Mouse (Mus musculus): Measurements from ENCODE around the gene Olfr1206. TPM values are rescaled to one million over a fixed set of nuclear protein-coding genes. Genes with fewer than 3 reads are reported as not detected.

Gene Olfr1206
- not detected in 2 replicates for polyA plus RNA-seq (2012; rRNA removed)

DNA sequence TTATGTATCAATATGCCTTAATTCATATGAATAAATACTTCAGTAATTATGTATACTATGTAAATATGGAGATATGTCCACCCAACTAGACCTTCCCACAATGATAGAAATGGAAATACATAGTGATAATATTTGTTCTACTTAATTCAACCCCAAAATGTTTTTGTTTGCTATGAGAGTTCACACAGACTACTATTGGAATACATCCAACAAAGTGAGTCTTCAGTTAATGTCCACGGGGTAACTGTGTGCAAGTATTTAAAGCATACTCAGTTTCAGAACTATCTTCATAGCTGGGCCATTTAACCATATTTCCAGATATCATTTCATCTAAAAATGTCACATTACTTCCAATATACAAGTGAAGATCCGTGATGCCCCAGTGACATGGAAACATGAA lies at the start of gene Olfr1206:
Gene Olfr1206, plus strand, starts transcription at position 301 of the 400 bp plus-strand sequence.

DNA sequence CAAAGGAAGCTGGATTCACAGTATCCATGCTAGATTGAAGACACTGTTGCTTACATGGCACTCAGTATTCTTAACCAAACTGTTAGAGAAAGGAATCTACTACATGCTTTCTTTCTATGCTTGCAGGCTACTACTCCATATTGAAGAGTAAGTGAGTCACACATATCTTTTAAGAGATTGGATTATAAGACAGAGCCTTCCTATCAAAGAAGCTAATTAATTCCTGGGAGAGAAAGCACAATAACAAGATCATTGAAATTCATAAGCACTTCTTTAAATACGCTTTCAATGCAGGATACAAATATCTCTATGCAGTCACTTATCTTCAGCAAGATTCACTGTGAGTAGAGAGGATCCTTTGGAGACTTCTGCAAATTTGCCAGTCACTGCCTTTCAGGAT lies 48.8 kb upstream of the Olfr1206 start, which contains the start of gene Olfr1202:
Gene Olfr1202, plus strand, starts transcription at position 301 of the 400 bp plus-strand sequence.

DNA sequence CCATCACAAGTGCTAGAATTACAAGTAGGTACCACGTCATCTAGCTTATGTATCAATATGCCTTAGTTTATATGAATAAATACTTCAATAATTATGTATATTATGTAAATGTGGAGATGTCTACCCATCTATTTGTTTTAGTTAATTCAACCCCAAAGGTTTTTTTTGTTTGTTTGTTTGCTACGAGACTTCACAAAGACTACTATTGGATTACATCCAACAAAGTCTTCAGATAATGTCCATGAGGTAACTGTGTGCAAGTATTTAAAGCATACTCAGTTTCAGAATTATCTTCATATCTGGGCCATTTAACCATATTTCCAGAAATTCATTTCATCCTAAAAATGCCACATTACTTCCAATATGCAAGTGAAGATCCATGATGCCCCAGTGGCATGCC lies 33.6 kb upstream of the Olfr1206 start, which contains the start of gene Olfr1205:
Gene Olfr1205, plus strand, starts transcription at position 301 of the 400 bp plus-strand sequence.

DNA sequence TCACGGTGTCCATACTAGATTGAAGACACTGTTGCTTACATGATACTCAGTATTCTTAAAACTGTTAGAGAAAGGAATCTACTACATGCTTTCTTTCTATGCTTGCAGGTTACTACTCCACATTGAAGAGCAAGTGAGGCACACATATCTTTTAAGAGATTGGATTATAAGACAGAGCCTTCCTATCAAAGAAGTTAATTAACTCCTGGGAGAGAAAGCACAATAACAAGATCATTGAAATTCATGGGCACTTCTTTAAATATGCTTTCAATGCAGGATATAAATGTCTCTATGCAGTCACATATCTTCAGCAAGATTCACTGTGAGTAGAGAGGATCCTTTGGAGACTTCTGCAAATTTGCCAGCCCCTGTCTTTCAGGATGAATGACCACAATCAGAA lies 14.0 kb upstream of the Olfr1206 start, which contains the start of gene Olfr1204:
Gene Olfr1204, plus strand, starts transcription at position 301 of the 400 bp plus-strand sequence.

DNA sequence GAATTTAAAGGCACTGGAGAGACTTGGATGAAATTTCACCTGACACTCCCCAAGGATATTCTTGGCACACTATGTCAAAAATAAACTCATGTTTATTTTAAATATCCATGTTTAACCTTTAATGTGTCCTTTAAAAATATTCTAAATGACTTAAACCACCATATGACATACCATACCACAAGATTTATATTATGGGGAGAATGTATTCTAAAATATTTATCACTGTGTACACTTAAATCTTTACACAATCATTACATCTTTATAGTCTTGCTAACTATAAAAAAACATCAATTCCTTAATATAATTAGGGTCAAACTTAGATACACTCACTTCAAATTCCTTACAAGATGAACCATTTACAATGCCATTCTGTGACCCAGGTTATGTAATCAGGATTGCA lies 39.2 kb downstream of the Olfr1206 start, which contains the start of gene Olfr1208:
Gene Olfr1208, minus strand, starts transcription at position 101 of the 400 bp plus-strand sequence.

DNA sequence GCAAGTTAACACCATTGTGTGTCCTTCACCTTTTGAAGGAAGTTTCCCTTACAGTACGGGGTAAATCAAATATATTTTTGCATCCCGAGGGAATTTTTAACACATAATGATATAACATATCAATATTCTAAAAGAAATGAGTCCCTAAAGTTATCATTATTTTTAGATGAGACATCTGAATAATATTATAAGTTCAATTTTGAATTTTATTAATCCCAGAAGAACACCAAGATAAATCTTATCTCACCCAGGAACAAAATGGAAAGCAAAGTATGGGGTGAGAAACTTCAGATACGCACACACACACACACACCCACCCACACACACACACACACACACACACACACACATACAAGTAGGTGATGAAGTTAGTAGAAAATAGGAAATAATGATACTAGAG lies 52.0 kb downstream of the Olfr1206 start, which contains the start of gene Olfr1209:
Gene Olfr1209, minus strand, starts transcription at position 101 of the 400 bp plus-strand sequence.

Other genes with a start within 250 kb of the Olfr1206 start
- not detected in 2 replicates for gene Olfr1191-ps1, start 222.7 kb upstream of the Olfr1206 start, polyA plus RNA-seq (2012; rRNA removed)
- gene Olfr1192-ps1, start 214.7 kb upstream of the Olfr1206 start, polyA plus RNA-seq (2012; rRNA removed), result not detected in 2 replicates
- gene Olfr1193, start 187.6 kb upstream of the Olfr1206 start, polyA plus RNA-seq (2012; rRNA removed), result not detected in 2 replicates
- not detected in 2 replicates for gene Olfr1195, start 174.0 kb upstream of the Olfr1206 start, polyA plus RNA-seq (2012; rRNA removed)
- not detected in 2 replicates for gene Olfr1196, start 158.6 kb upstream of the Olfr1206 start, polyA plus RNA-seq (2012; rRNA removed)
- gene Olfr1197, start 130.9 kb upstream of the Olfr1206 start, polyA plus RNA-seq (2012; rRNA removed), result not detected in 2 replicates
- gene Olfr1198, start 111.9 kb upstream of the Olfr1206 start, polyA plus RNA-seq (2012; rRNA removed), result not detected in 2 replicates
- gene Olfr1199, start 102.8 kb upstream of the Olfr1206 start, polyA plus RNA-seq (2012; rRNA removed), result not detected in 2 replicates
- not detected in 2 replicates for gene Olfr1200, start 92.7 kb upstream of the Olfr1206 start, polyA plus RNA-seq (2012; rRNA removed)
- gene Olfr1201, start 70.2 kb upstream of the Olfr1206 start, polyA plus RNA-seq (2012; rRNA removed), result not detected in 2 replicates
- not detected in 2 replicates for gene Olfr1202, start 48.7 kb upstream of the Olfr1206 start, polyA plus RNA-seq (2012; rRNA removed)
- gene Olfr1205, start 33.5 kb upstream of the Olfr1206 start, polyA plus RNA-seq (2012; rRNA removed), result not detected in 2 replicates
- not detected in 2 replicates for gene Olfr1204, start 13.9 kb upstream of the Olfr1206 start, polyA plus RNA-seq (2012; rRNA removed)
- not detected in 2 replicates for gene Olfr1208, start 39.1 kb downstream of the Olfr1206 start, polyA plus RNA-seq (2012; rRNA removed)
- not detected in 2 replicates for gene Olfr1209, start 51.9 kb downstream of the Olfr1206 start, polyA plus RNA-seq (2012; rRNA removed)
- gene Olfr1211, start 74.9 kb downstream of the Olfr1206 start, polyA plus RNA-seq (2012; rRNA removed), result not detected in 2 replicates
- not detected in 2 replicates for gene Olfr1212, start 90.7 kb downstream of the Olfr1206 start, polyA plus RNA-seq (2012; rRNA removed)
- gene Gm13762, start 117.0 kb downstream of the Olfr1206 start, polyA plus RNA-seq (2012; rRNA removed), result not detected in 2 replicates
- not detected in 2 replicates for gene Olfr1214, start 129.4 kb downstream of the Olfr1206 start, polyA plus RNA-seq (2012; rRNA removed)
- not detected in 2 replicates for gene Olfr1215, start 143.7 kb downstream of the Olfr1206 start, polyA plus RNA-seq (2012; rRNA removed)
- gene Olfr1216, start 155.1 kb downstream of the Olfr1206 start, polyA plus RNA-seq (2012; rRNA removed), result not detected in 2 replicates
- gene Olfr1217, start 168.8 kb downstream of the Olfr1206 start, polyA plus RNA-seq (2012; rRNA removed), result not detected in 2 replicates
- not detected in 2 replicates for gene Olfr1218, start 198.0 kb downstream of the Olfr1206 start, polyA plus RNA-seq (2012; rRNA removed)
- gene Olfr1219, start 220.3 kb downstream of the Olfr1206 start, polyA plus RNA-seq (2012; rRNA removed), result not detected in 2 replicates
- gene Olfr1220, start 243.6 kb downstream of the Olfr1206 start, polyA plus RNA-seq (2012; rRNA removed), result not detected in 2 replicates

Measured in central nervous system, embryonic 14 days (tissue).